ENCODE assay signal across 31 mouse cellular contexts in the genomic region with DNA sequence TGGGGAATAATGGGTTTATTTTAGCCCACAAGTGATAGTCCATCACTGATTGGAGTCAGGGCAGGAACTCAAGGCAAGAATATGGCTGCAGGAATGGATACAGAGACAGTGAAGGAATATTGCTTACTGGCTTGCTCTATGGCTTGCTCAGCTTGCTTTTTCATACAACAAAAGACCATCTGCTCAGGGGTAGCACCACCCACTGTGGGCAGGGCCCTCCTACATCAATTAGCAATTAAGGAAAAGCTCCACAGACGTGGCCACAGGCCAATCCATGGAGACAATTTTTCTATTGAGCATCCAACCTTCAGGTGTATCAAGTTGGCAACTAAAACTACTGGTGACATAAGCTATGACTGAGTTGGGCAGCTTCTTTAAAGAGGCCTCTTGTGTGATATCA.
DNase-seq lines count a peak whose midpoint lies in the region; ATAC-seq lines count a peak whose summit lies in the region.
"Had no signal": no experiment of that assay in that cellular context is flagged by ENCODE, and none has a peak within 500 bp of the region (broad histone marks: within the 10 kb centered on the region; RNA-seq: fewer than 3 reads in every experiment).

No protein-coding gene starts in this region.

- peak; percentile 53 to 75 for DNase-seq in cerebellum, postnatal 10 days
- DNase-seq in cerebellum, postnatal 36 days, result no peak
- DNase-seq in hindbrain, embryonic 11.5 days (ENCODE audit: low spot score), result no peak
- DNase-seq in neural tube, embryonic 11.5 days (ENCODE audit: low spot score), result peak; percentile 16
- DNase-seq in neural tube, embryonic 10.5 days (ENCODE audit: extremely low spot score, low spot score), result no peak
- DNase-seq in spleen, adult 18-20 months, result no peak
- DNase-seq: adrenal gland, adult 2 months; adrenal gland, postnatal 36 days; cerebellum, adult 2 months; gastrocnemius, postnatal 14 days; heart, postnatal 36 days; kidney, adult 2 months; kidney, postnatal 4 days; lung, embryonic 14.5 days; right cerebral cortex, postnatal 25 days; thymus, adult 2 months; thymus, postnatal 36 days had no signal

- ATAC-seq in hindbrain, embryonic 11.5 days (ENCODE audit: low FRiP score), result 0 out of 2 replicates have a peak, but pooled peaks have one; percentile 25
- ATAC-seq in hindbrain, embryonic 13.5 days (ENCODE audit: low FRiP score), result no peak
- ATAC-seq in neural tube, embryonic 11.5 days (ENCODE audit: insufficient read depth, low FRiP score, low TSS enrichment), result no peak
- ATAC-seq in kidney, embryonic 14.5 days (ENCODE audit: low FRiP score, low TSS enrichment), result no peak
- ATAC-seq: activated CD4-positive, CD25-positive, alpha-beta regulatory T cell, adult 4 months; hindbrain, embryonic 16.5 days; intestine, embryonic 15.5 days; midbrain, embryonic 16.5 days had no signal

- H3K27ac ChIP-seq in hindbrain, embryonic 11.5 days (ENCODE audit: low read depth, low read length), result no peak overlapping the region
- H3K27ac ChIP-seq in hindbrain, embryonic 13.5 days, result no peak overlapping the region
- H3K27ac ChIP-seq in neural tube, embryonic 11.5 days (ENCODE audit: low read depth, low read length), result no peak overlapping the region
- no peak overlapping the region for H3K27ac ChIP-seq in kidney, embryonic 14.5 days (ENCODE audit: low read depth, low read length)
- H3K27ac ChIP-seq: embryonic facial prominence, embryonic 13.5 days; intestine, embryonic 15.5 days; kidney, postnatal 0 days; limb, embryonic 12.5 days; liver, embryonic 15.5 days; midbrain, embryonic 10.5 days had no signal

- no peaks in the 10 kb centered on the region for H3K27me3 ChIP-seq in hindbrain, embryonic 11.5 days (ENCODE audit: control insufficient read depth, insufficient read depth, low read length)
- no peaks in the 10 kb centered on the region for H3K27me3 ChIP-seq in hindbrain, embryonic 13.5 days
- H3K27me3 ChIP-seq in neural tube, embryonic 11.5 days (ENCODE audit: control insufficient read depth, insufficient read depth, low read length), result no peaks in the 10 kb centered on the region
- no peaks in the 10 kb centered on the region for H3K27me3 ChIP-seq in kidney, embryonic 14.5 days (ENCODE audit: control insufficient read depth, insufficient read depth, low read length)
- H3K27me3 ChIP-seq: CH12.LX; embryonic facial prominence, embryonic 13.5 days; intestine, embryonic 15.5 days; limb, embryonic 12.5 days; liver, embryonic 15.5 days had no signal

- no peak overlapping the region for H3K4me2 ChIP-seq in hindbrain, embryonic 11.5 days (replicated peaks; ENCODE audit: low read depth, low read length)
- H3K4me2 ChIP-seq in hindbrain, embryonic 13.5 days, result no peak overlapping the region
- H3K4me2 ChIP-seq in neural tube, embryonic 11.5 days (ENCODE audit: low read depth), result no peak overlapping the region
- no peak overlapping the region for H3K4me2 ChIP-seq in kidney, embryonic 14.5 days (replicated peaks; ENCODE audit: low read depth, low read length)
- H3K4me2 ChIP-seq: embryonic facial prominence, embryonic 13.5 days; heart, embryonic 11.5 days; intestine, embryonic 15.5 days; limb, embryonic 12.5 days; liver, embryonic 15.5 days; lung, embryonic 14.5 days had no signal

- H3K36me3 ChIP-seq in hindbrain, embryonic 11.5 days (ENCODE audit: control insufficient read depth, insufficient read depth, low read length), result no peaks in the 10 kb centered on the region
- H3K36me3 ChIP-seq in hindbrain, embryonic 13.5 days, result no peaks in the 10 kb centered on the region
- no peaks in the 10 kb centered on the region for H3K36me3 ChIP-seq in neural tube, embryonic 11.5 days (ENCODE audit: control insufficient read depth, insufficient read depth, low read length)
- no peaks in the 10 kb centered on the region for H3K36me3 ChIP-seq in kidney, embryonic 14.5 days (ENCODE audit: control insufficient read depth, insufficient read depth, low read length)
- H3K36me3 ChIP-seq: embryonic facial prominence, embryonic 13.5 days; intestine, embryonic 15.5 days; limb, embryonic 12.5 days; liver, embryonic 15.5 days; midbrain, embryonic 10.5 days had no signal

- 28% methylated on average over 1 of the region's 1 CpGs for WGBS in hindbrain, embryonic 11.5 days
- WGBS in hindbrain, embryonic 13.5 days, result 5% methylated on average over 1 of the region's 1 CpGs
- WGBS in neural tube, embryonic 11.5 days, result 3% methylated on average over 1 of the region's 1 CpGs
- 45% methylated on average over 1 of the region's 1 CpGs for WGBS in kidney, embryonic 14.5 days

- H3K9me3 ChIP-seq in hindbrain, embryonic 11.5 days (ENCODE audit: control insufficient read depth, low read length), result no peaks in the 10 kb centered on the region
- H3K9me3 ChIP-seq in hindbrain, embryonic 13.5 days, result no peaks in the 10 kb centered on the region
- H3K9me3 ChIP-seq in neural tube, embryonic 11.5 days (ENCODE audit: control insufficient read depth, low read length), result no peaks in the 10 kb centered on the region
- no peaks in the 10 kb centered on the region for H3K9me3 ChIP-seq in kidney, embryonic 14.5 days (ENCODE audit: control insufficient read depth, low read length)
- H3K9me3 ChIP-seq: embryonic facial prominence, embryonic 13.5 days; intestine, embryonic 15.5 days; limb, embryonic 12.5 days; liver, embryonic 15.5 days; midbrain, embryonic 10.5 days had no signal

- no peak overlapping the region for H3K4me3 ChIP-seq in hindbrain, embryonic 11.5 days (ENCODE audit: low read depth, low read length)
- H3K4me3 ChIP-seq in hindbrain, embryonic 13.5 days, result no peak overlapping the region
- H3K4me3 ChIP-seq in neural tube, embryonic 11.5 days (ENCODE audit: low read depth, low read length), result no peak overlapping the region
- H3K4me3 ChIP-seq in kidney, embryonic 14.5 days (ENCODE audit: low read length), result no peak overlapping the region
- H3K4me3 ChIP-seq: embryonic facial prominence, embryonic 13.5 days; intestine, embryonic 15.5 days; limb, embryonic 12.5 days; liver, embryonic 15.5 days; midbrain, embryonic 10.5 days; myocyte had no signal

- no peak overlapping the region for H3K9ac ChIP-seq in hindbrain, embryonic 11.5 days (ENCODE audit: low read depth, low read length)
- no peak overlapping the region for H3K9ac ChIP-seq in hindbrain, embryonic 13.5 days
- H3K9ac ChIP-seq in neural tube, embryonic 11.5 days (ENCODE audit: low read length), result no peak overlapping the region
- H3K9ac ChIP-seq in kidney, embryonic 14.5 days (ENCODE audit: low read depth, low read length), result no peak overlapping the region
- H3K9ac ChIP-seq: embryonic facial prominence, embryonic 13.5 days; intestine, embryonic 15.5 days; limb, embryonic 12.5 days; liver, embryonic 15.5 days; lung, embryonic 14.5 days had no signal

- no peaks in the 10 kb centered on the region for H3K4me1 ChIP-seq in hindbrain, embryonic 11.5 days (replicated peaks; ENCODE audit: control insufficient read depth, insufficient read depth, low read length)
- H3K4me1 ChIP-seq in hindbrain, embryonic 13.5 days (replicated peaks), result 0 out of 2 replicates have a peak, but pooled peaks cover 11% of the 10 kb centered on the region
- no peaks in the 10 kb centered on the region for H3K4me1 ChIP-seq in neural tube, embryonic 11.5 days (ENCODE audit: control insufficient read depth, insufficient read depth, low read length)
- no peaks in the 10 kb centered on the region for H3K4me1 ChIP-seq in kidney, embryonic 14.5 days (ENCODE audit: control insufficient read depth, insufficient read depth, low read length)
- H3K4me1 ChIP-seq: embryonic facial prominence, embryonic 13.5 days; intestine, embryonic 15.5 days; limb, embryonic 12.5 days; liver, embryonic 15.5 days; midbrain, embryonic 10.5 days had no signal

Comparison
In these comparisons a context has a peak if more than half of its experiments do, and no peak if none do; other contexts are left out.
1. DNase-seq: peak in cerebellum, postnatal 10 days (2 of 2) and neural tube, embryonic 11.5 days (single experiment); none in cerebellum, postnatal 36 days (0 of 2), hindbrain, embryonic 11.5 days (single experiment), neural tube, embryonic 10.5 days (single experiment) and spleen, adult 18-20 months (0 of 2).